8 mouse cellular contexts compared by ENCODE assay signal in genomic region chr15:79062376-79063159, GRCm38 (mm10). TPM values are rescaled to one million over a fixed set of nuclear protein-coding genes. Genes with fewer than 3 reads are reported as not detected.
A peak's percentile ranks its signal among the peaks of the same experiment; 100 is the strongest.
DNase-seq lines count a peak whose midpoint lies in the region; ATAC-seq lines count a peak whose summit lies in the region.

Gene Ankrd54 (minus strand): TSS chr15:79062893.

- intact Hi-C loops in gastrocnemius, postnatal 14 days (cut with DNase I; ENCODE audit: low total_unique reads) = no loop called here
- intact Hi-C loops in left cerebral cortex, postnatal 10 days (cut with DNase I) = no loop called here

- peak; percentile 95 for ATAC-seq in inflammation-experienced regulatory T-cells, adult 6 months
- ATAC-seq in megakaryocyte-erythroid progenitor cell, adult 5-6 weeks (replicated peaks; ENCODE audit: low FRiP score, low TSS enrichment, poor library complexity, severe bottlenecking) = peak; percentile 96

- DNase-seq in adrenal gland, adult (ENCODE audit: inconsistent age in 2 of 2, low spot score in 1 of 2) = peak; percentile 98 to 99
- DNase-seq in embryo, embryonic 10.5 days (ENCODE audit: low spot score) = peak; percentile 100
- DNase-seq in gastrocnemius, postnatal 14 days = peak; percentile 97
- peak; percentile 99 to 100 for DNase-seq in left cerebral cortex, postnatal 10 days (ENCODE audit: extremely low spot score in 1 of 2, low spot score in 2 of 2)
- peak; percentile 98 for DNase-seq in right cerebral cortex, postnatal 25 days
- DNase-seq in urinary bladder, postnatal 4 days (ENCODE audit: low spot score in 2 of 2) = peak; percentile 96 to 97

RNA-seq across cellular contexts. Expression of gene Ankrd54, which starts in this region (rescaled TPM):
- total RNA-seq in gastrocnemius, postnatal 14 days (2021) = 1 to 10 TPM; 5.4 to 6.1 TPM
- polyA plus RNA-seq in inflammation-experienced regulatory T-cells, adult 6 months (2017; shearing (Covaris generic)) = 10 to 100 TPM in 1 of 3 experiments, 1 to 10 TPM in 2; 5.5 to 10.8 (median 9.2) TPM
- total RNA-seq in left cerebral cortex, postnatal 10 days (2021) = 10 to 100 TPM; 17.9 to 20.1 TPM
- total RNA-seq in megakaryocyte-erythroid progenitor cell, adult 5-6 weeks (2014; fragmentation: Nextera tagmentation) = 24.4 and 44.2 TPM in 2 replicates
- total RNA-seq in megakaryocyte-erythroid progenitor cell, adult 5-6 weeks (2017) = 15.0 and 15.2 TPM in 2 replicates

Comparison
In these comparisons a context has a peak if more than half of its experiments do, and no peak if none do; other contexts are left out.
1. Peak in every context shown above with its lines: DNase-seq and ATAC-seq.